Mouse (Mus musculus) MN1 (cell line): ENCODE measurements around the gene Gli2.

Source experiments
- DNase-seq: peaks from one replicate; pipeline ENCODE4 v3.0.0-alpha.2; 2016; ENCODE audit warnings: low spot score

Gli2 gene

DNA sequence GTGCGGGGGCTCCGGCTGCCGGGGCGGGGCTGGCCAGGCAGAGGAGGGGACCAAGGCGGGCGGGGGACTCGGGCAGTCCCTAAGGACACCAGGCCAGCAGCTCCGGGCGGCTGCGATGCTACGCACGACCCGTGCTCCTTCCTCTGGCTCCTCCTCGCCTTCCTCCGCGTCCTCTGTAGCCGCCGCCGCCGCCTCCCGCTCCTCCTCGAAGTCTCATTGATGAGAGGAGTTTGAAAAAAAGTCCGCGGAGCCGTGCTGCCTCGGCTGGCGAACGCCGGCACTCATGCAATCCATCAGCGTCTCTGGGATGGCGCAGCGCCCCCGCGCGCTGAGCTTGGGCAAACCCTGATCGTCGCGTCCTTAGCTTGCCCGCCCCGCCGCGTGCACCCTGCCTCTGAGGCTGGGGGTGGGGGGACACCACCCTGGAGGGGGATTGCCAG, at the start of gene Gli2:
Gene Gli2 (minus strand): TSS at position 218 of the 440 bp plus-strand sequence.
- no peak for DNase-seq

DNA sequence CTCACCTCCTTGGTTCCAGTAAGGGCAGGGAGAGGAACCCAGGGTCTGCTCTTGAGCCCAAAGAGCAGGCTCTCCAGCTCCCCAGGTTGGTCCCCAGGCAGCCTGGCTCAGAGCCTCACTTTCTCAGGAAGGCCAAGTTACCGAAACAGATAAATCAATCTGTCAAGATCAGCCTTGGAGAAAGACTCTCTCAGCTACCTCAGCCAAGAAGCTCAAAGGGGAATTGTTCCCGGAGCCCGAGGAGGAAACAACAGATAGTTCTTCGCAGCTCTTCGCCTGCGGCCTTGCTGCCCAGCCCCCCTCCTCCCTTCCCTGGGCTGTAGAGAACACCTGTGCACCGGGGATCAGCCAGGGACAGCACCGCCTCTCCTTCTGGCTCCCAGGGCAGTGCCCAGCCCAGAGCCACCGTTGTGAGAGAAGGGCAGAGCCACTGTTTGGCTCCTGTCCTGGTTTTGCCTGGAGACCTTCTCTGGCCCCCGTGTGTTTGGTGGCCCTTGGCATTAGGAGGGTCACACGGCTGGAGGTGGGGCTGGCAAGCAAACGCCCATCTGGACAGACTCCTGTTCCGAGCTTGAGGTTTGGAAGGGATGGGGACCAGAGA, 44.6 kb upstream of the Gli2 start:
- no peak for DNase-seq

DNA sequence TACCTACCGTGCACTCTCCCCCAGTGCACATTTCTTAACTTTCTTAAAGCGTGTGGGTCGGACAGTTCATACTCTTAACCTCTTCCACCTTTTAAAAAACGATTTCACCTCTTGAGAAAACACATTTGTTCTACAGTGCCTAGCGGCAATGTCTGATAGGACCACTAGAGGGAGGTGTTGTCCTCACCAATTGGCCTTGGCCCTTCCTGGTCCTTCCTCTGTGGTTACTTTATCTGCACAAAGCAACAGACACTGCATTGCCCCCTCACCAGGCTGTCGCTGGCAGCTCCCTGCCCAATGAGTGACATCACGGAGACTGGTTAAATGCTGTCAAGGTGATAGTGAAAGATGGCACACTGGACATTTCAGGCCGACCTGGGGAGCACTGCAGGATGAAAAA, 40.3 kb upstream of the Gli2 start:
- peak; percentile 11 for DNase-seq

DNA sequence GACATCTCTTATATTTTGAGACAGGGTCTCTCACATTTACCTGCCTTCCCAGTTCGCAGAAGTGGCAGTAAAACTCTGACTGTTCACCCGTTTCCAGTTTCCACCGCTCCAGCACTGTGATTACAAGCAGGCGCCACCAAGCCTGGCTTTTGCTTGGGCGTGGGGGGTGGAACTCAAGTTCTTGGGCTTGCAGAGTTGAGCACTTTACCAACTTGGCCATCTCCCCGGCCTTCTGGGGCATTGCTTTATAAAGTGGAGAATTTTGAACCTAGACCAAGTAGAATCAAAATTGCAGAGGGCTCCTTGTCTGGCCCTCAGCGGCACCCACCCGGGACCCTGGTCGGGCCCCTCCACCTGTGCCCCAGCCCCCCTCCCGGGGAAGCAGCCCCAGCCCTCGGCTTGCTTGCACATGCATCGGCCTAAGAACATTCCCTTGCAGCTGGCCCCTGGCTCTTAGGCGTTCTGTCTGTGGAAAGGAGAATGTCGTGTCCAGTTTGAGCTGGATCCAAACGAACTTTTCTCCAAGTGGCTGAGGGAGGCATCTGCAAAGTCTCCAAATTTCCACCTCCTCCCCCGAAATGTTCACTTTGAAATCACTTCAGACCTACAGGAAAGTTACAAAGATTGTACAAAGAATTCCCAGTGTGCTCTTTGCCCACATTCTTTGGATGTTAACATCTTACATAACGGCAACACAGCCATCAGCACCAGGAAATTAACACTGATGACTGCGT, 36.6 kb upstream of the Gli2 start:
- DNase-seq = no peak

DNA sequence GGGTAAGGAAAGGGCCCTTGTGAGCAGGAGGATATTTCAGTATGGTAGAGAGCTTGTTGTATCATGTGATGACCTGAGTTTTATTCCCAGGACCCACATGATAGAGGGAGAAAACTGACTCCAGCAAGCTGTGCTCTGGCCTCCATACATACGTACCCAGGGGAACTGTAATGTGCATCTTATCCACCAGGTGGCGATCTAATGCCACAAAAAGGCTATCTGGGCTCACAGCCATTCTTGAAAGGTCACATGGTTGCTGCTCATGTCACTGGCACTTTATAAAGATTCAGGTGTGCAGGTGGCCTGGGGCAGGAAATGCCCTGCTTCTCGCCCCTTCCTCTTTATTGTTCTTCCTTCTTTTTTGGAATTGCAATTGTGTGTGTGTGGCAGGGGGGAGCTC, 34.1 kb upstream of the Gli2 start:
- peak; percentile 50 for DNase-seq

DNA sequence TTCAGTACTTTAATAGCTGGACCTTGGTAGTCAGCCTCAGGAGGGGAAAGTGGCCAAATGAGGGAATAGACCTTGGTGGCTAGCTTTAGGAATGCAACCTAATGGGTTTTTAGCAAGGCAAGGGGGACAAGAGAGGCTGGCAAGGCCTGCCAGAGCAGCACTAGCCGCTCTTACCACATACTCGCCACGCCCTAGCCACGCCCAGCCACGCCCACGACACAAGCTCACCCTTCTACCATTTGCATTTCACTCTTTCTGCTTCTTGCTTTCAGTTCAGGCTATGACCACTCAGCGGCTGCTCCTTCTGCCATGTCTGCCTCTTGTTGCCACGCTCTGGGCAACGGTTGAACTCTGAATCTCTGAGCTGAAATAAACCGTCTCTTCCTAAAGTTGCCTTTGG, 32.4 kb upstream of the Gli2 start:
- DNase-seq = no peak

DNA sequence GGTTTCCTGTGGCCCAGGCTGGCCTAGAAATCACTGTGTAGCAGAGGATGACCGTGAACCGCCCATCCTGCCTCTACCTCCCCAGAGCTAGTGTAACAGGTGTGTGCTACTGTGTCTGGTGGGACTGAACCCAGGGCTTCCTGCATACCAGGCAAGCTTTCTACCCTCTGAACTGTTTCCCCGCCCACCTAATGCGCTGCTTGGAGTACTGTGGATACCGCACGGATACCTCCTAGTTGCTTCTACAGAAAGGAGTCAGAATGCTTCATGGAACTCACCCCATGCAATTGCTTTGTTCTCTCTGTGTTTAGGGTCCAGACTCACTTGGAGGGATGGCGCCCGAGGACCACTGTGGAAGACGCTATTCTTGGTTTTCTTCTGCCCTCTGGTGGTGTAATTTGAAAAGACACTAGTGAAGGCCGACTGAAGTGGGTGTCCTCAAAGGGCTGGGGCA, 30.1 kb upstream of the Gli2 start:
- no peak for DNase-seq

DNA sequence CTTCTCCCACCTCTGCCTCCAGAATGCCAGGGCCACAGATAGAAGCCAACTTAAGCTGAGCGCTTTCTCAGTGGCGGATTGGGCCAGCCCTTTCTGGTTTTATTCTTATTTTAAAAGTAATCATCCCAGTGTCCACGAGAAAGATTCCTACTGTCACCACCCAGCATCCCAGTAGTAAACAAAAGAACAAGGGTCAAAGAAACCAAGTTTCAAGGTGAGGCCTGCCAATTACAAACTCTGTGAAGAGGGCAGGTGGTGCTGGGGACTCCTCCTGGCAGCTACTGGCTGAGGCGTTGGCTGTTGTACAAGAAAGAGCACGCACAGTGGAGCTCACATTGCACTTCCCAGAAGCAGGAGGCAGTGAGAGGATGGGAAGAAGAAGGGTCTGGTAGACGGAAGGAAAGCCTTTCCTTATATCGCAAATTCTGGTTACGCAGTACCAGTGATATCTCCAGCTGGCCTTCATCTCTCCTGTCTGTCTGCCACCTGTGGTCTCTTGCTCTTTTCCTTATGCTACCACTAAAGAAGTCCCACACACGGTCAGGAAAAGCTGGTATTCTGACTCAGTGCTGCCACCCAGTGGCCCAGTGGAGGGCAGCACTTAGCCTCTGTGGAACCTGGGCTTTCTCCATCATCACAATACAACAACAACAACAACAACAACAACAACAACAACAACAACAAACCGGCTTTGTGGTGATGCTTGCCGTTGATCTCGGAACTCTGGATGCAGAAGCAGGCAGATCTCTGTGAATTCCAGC, 29.0 kb upstream of the Gli2 start:
- DNase-seq = no peak

DNA sequence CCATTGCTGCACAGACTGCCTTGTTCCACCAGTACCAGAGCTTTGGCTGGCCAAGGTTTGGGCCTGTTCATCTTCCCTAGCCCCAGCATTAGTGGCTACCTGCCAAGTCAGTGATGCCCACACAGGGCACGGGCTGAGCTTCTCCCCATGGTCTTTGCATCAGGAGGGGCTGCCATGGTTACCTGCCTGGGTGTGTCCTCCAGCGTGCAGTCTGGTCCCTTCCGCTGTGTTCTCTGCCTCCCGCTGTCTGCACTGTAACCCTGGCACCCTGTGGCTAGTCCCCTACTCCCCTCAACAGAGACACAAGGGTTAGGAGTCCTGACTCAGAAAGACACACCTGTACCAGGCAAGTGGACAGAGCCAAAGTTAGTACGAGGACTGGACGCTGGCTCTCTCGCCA, 24.5 kb upstream of the Gli2 start:
- no peak for DNase-seq

DNA sequence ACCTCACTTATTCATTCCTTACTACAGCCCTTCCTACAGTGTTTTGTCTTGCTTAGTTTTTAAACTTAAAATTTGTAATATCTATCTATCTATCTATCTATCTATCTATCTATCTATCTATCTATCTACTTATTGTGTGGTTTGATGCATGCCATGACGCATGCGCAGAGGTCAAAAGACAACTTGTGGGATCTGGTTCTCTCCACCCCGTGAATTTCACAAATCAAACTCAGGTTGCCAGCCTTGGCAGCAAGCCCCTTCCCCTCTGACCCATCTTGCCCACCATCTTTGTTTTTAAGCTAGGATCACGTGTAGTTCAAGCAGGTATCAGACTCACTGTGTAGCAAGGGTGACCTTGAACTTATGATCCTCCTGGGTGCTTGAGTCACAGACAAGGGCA, 22.9 kb upstream of the Gli2 start:
- DNase-seq = no peak

DNA sequence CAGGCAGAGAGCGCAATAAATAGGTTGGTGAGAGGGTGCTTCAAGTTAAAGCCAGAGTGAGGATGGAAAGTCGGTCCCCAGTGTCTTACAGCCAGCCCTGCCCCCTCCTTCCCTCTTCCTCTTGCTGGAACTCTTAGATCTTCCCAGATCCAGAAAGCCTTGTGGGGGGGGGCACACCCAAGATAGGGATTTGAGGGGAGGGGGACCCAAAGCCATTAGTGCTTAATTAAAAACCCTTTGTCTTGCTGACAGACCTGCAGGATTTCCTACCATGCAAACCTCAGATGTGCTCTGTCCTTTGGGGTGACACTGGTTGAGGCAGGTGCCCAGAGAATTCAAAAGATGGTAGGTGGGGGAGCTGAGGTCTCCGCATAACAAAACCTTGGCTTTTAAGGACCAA, 22.5 kb upstream of the Gli2 start:
- no peak for DNase-seq

DNA sequence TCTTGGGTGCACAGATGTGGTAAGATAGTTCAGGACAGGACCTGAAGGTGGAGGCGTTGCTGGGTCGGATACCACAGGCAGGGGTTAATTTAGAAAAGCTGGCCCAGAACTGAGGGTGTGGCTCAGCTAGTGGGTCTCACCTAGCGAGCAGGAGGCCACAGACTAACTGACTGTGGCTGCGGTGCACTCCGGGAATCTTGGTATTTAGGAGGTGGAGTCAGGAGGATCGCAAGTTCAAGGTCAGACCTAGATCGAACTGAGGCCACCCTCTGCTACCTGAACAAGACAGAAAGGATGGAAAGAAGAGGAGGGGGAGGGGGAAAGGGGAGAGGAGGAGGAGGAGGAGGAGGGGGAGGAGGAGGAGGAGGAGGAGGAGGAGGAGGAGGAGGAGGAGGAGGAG, 22.1 kb upstream of the Gli2 start:
- no peak for DNase-seq

DNA sequence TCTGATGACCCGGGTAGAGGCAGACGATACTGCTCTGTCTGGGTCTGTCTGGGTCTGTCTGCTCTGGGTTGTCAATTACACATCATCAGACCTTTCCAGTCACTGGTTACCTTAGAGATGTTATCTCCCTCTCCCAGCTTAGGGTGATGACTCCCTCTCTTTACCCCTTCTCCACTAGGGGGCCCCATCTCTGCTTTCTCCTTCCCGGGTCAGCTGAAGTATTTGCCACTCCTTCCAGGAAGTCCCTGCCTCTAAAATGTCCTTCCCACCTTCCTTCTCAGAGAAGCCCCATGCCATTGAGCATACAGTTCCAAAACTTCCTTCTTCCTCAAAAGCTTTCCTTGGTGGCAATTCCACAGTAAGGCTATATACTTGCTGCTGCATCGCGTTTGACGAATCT, 21.5 kb upstream of the Gli2 start:
- no peak for DNase-seq

DNA sequence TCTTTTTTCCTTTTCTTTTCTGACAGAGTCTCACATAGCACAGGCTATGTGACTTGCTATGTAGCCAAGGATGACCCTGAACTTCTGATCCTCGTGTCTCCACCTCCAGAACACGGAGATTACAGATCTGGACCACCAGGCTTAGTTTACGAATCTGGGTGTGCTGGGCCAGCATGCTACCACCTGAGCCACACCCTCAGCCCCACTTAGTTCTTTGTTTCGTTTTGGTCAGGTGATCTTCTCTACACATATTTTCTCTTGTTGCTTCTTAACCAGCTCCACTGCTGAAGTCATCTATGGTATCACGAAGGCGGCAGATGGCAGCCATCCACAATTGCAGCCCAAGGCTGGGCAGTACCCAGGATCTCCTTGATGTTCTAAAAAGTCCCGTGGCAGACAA, 20.5 kb upstream of the Gli2 start:
- DNase-seq = no peak

DNA sequence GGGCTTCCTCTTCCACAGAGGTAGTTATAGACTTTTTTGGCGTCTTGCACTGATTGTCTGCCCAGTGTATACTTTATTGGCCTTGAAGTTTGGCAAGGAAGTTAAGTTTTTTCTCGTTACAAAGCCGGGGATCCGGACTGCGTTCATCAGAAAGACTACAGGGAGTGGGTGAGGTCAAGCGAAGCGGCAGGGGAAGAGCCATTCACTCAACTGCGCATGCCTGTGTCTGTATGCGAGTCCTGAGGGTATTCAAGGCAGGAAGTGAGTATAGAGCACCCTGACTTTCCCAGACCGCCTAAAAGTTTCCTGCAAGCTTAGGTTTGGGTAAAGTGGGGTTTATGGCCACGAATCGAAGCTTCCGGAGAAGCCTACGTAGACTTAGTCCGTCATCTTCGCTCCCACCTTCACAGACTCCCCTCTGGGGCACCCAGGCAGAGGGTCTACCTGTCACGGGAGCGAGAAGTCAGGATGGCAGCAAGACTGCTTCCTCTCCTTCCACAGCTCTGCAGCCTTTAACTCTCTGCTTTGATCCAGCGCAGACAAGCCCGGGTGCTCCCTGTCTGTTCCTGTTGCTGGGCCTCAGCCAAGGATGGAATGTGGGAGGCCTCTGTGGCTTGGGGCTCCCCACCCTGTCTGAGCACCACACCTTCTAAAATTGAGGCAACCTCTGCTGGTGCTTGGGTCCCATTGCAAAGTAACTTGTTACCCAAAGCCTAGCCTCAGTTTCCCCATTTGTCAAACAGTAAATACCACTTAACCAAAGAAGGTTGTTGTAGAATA, 11.7 kb upstream of the Gli2 start:
- no peak for DNase-seq

DNA sequence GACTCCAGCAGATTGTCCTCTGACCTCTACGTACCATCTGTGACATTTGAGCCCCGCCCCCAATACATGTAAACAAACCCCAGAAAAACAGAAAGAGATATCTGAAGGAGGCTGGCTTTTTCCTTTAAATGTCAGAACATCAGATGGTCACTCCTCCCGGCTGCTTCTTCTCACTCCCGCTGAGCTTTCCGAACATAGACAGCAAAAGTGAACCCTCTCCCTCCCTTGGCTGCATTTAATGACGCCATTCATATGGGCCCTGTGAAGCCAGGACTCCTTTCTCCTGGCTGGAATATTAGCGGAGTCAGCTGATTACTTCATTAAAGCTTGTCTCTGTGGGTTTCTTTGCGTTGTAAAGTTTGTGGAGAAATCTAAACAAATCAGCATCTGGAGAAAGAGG, 3.1 kb upstream of the Gli2 start:
- no peak for DNase-seq

DNA sequence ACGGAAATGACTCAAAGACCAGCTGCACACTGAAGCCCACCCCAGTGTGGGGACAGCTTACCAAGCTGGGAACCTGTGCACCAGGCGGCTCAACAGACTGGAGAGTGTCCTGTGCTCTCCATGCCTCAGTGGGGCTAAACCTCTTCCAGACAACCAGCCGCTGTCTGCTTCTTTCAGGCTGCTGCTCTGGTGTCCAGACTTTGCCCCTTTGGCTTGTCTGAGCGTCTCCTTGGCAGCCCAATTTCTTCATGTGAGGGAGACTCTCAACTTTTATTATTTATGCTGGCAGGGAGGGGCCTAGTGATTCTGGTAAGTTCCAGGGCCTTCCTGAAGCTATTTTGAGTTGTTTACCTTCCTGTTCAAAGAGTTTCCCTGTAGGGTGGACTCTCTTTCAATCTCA, 2.4 kb upstream of the Gli2 start:
- DNase-seq = no peak

DNA sequence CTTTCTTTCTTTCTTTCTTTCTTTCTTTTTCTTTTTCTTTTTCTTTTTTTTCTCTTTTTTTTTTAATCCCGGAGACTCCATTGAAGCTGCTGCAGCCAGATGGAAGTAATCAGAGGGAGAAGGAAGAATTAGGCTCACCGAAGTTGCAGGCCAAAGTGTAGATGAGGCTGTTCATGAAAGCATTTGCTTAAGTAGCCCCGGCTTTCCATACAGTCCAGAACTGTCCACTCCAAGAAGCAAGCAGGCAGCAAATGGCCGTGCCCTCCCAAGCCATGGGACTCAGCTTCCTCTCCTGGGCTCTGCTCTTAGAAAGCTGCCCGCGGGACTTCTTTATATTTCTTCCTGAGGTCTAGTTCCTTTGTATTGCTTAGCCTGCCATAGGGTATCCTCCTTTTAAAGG, 1.0 kb upstream of the Gli2 start:
- no peak for DNase-seq

DNA sequence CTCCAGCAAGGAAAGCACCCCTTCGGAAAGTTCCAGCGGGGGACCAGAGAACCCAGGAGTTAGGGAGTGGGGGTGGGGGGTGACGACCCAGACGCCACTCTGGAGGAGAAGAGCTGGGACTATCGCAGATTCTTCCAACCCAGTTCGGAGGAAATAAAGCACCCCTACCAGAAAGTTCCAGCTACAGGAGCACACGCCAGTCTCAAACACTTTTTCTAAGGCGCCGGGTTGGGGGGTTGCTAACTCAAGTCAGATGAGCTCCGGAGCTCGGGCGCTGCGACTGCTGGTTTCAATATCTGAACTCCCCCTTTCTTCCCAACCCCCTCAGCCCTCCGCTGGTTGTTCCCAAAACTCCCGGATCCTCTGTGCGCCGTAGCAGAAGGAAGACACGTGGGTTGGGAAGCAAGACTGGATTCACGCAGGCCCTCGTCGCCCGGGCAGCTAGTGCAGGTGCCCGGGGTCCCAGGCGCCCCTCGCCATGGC, 494 bp upstream of the Gli2 start:
- no peak for DNase-seq

DNA sequence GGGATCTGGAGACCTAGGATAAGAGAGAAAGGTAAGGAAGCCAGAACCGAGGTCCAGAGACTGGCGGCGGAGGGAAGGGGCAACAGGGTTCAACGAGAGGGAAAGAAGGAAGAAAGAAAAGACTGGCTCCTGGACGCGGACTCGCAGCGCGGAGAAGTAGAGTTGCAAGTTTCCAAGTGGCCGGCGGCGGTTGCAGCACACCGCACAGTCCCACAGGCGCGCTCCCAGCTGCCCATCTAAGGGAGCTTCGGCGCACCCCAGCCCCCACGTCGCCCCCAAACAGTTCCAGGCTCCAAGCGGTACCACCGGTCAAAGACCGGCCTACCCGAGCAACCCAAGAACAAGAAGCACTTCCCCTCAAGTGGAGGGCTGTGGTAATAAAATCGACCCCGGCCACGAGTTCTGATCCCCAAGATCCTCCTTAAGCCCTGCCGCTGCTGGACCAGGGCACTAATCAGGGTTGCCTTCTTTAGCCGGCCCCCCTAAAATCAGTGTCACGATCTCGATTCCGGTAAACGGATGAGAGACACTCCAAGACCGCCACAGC, 715 bp downstream of the Gli2 start:
- DNase-seq = no peak

DNA sequence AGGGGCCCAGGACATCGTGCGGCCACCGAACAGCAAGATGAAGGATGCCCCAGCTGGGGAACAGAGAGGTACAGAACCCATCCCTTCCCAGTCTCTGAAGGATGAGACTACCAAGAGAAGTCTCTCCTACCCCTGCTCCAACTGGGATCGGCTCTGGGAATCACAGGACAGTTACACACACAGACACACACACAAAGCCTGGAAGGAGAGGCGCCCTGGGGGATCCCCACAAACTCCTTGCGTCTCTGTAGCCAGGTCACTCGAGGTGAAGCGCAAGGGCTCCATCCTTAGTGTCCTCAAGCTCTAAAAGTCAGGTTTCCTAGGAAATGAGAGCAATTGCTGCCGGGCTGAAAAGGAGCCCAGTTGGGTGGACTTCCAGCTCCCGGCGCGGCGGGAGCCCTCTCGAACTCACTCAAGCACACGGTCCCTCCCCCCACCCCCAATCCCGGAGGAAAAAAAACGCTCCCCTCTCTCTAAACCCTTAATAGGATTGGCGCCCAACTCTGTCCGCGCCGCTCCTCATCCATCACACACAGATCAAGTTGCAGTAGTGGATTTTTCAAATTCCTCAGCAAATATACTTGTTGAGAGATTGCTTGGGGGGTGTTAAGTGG, 1.4 kb downstream of the Gli2 start:
- no peak for DNase-seq
